Mouse (Mus musculus): ENCODE measurements around the gene Mkrn2. TPM values are rescaled to one million over a fixed set of nuclear protein-coding genes. Genes with fewer than 3 reads are reported as not detected.
A peak's percentile ranks its signal among the peaks of the same experiment; 100 is the strongest.

Gene Mkrn2
- total and polyA plus RNA-seq, 2 experiments from 2014 or later: 19.1 to 34.4 TPM

GRCm38 (mm10) chr6:115613793-115614192 lies 12.1 kb downstream of the Mkrn2 start:
- no peak for ATAC-seq (ENCODE audit: low FRiP score)
- no peak overlapping the region for H3K4me3 ChIP-seq (ENCODE audit: low read depth, low read length)
- peaks cover 59% of the 10 kb centered on the region for H3K36me3 ChIP-seq (ENCODE audit: insufficient read depth, low read length)
- H3K4me1 ChIP-seq (ENCODE audit: insufficient read depth, low read length): no peaks in the 10 kb centered on the region
- no peak for TF ChIP-seq CTCF (IDR thresholded peaks at IDR 0.05)
- H3K4me2 ChIP-seq (ENCODE audit: low read depth, low read length, poor library complexity, severe bottlenecking): no peak overlapping the region
- no peak overlapping the region for H3K27ac ChIP-seq (ENCODE audit: low read depth, low read length)
- H3K27me3 ChIP-seq (ENCODE audit: insufficient read depth, low read length): no peaks in the 10 kb centered on the region
- no peak for DNase-seq (ENCODE audit: low spot score)
- no peaks in the 10 kb centered on the region for H3K9me3 ChIP-seq (ENCODE audit: low read length)
- no peak overlapping the region for H3K9ac ChIP-seq (replicated peaks; ENCODE audit: low read length, poor library complexity, severe bottlenecking)

- no peaks in the 10 kb centered on the region for H3K9me3 ChIP-seq (ENCODE audit: low read length)
- peak; percentile 9; the same call in 1 of the 2 replicates for TF ChIP-seq CTCF (IDR thresholded peaks at IDR 0.05)
- 84% methylated on average over 3 of the region's 3 CpGs for WGBS
- no peak overlapping the region for H3K4me3 ChIP-seq (ENCODE audit: low read depth, low read length)
- no peak overlapping the region for H3K4me2 ChIP-seq (ENCODE audit: low read depth, low read length, poor library complexity, severe bottlenecking)
- H3K4me1 ChIP-seq (ENCODE audit: insufficient read depth, low read length): no peaks in the 10 kb centered on the region
- H3K36me3 ChIP-seq (ENCODE audit: insufficient read depth, low read length): peaks cover 68% of the 10 kb centered on the region
- no peaks in the 10 kb centered on the region for H3K27me3 ChIP-seq (ENCODE audit: insufficient read depth, low read length)
- DNase-seq (ENCODE audit: low spot score) (no peak), ATAC-seq (ENCODE audit: low FRiP score) (no peak)
- no peak overlapping the region for H3K27ac ChIP-seq (ENCODE audit: low read depth, low read length)
- no peak overlapping the region for H3K9ac ChIP-seq (replicated peaks; ENCODE audit: low read length, poor library complexity, severe bottlenecking)
Measured at GRCm38 (mm10) chr6:115615983-115616382, 14.3 kb downstream of the Mkrn2 start.

DNA sequence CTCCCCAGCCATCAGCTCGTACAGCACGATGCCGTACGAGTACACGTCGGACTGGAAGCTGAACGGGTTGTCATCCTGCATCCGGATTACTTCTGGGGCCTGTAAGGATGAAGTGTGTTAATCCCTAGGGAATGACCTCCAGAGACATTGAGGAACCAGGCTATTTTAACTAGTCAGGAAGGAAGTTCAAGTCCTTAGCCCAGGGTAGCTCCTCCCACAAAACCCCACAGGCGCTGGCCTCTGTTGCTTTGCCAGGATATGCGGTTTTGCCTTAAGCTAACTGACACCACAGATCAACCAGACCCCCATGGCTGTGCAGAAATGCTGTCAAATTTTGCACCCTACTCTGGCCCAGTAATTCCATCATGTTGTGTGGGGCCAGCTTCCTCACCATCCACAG lies 18.1 kb downstream of the Mkrn2 start:
- ATAC-seq (ENCODE audit: low FRiP score): no peak
- Histone ChIP-seq H3K4me3 (ENCODE audit: low read depth, low read length) (no peak overlapping the region), H3K27ac (ENCODE audit: low read depth, low read length) (no peak overlapping the region), H3K9me3 (ENCODE audit: low read length) (no peaks in the 10 kb centered on the region), H3K4me1 (ENCODE audit: insufficient read depth, low read length) (no peaks in the 10 kb centered on the region), H3K9ac (replicated peaks; ENCODE audit: low read length, poor library complexity, severe bottlenecking) (no peak overlapping the region), H3K36me3 (ENCODE audit: insufficient read depth, low read length) (peaks cover 77% of the 10 kb centered on the region), H3K4me2 (ENCODE audit: low read depth, low read length, poor library complexity, severe bottlenecking) (no peak overlapping the region), H3K27me3 (ENCODE audit: insufficient read depth, low read length) (no peaks in the 10 kb centered on the region)
- no peak for TF ChIP-seq CTCF (IDR thresholded peaks at IDR 0.05)
- 88% methylated on average over 10 of the region's 10 CpGs for WGBS
- DNase-seq (ENCODE audit: low spot score): no peak

- WGBS: 98% methylated on average over 1 of the region's 1 CpGs
- ATAC-seq (ENCODE audit: low FRiP score): no peak
- H3K27ac ChIP-seq (ENCODE audit: low read depth, low read length): no peak overlapping the region
Measured at GRCm38 (mm10) chr6:115620942-115621341, 19.2 kb downstream of the Mkrn2 start.

DNA sequence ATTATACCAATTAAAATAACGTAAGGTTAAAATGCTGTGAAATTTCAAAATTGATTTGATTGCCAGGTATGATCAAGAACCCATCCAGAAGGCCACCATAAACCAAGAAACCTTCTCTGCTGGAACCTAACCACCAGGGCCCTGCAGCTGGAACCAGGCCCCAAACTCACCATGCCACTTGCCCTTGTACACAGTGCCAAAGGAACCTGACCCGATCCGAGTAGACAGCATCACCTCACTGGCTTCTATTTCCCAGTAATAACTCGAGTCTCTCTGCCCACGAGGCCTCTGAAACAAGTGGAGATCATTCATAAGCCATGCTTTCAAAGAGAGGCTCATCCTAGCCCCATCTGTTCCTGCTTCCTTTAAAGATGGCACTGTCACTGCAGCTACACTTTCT lies 24.4 kb downstream of the Mkrn2 start:
- DNase-seq (ENCODE audit: low spot score) (no peak), ATAC-seq (ENCODE audit: low FRiP score) (no peak)
- Histone ChIP-seq H3K4me2 (ENCODE audit: low read depth, low read length, poor library complexity, severe bottlenecking) (no peak overlapping the region), H3K9ac (replicated peaks; ENCODE audit: low read length, poor library complexity, severe bottlenecking) (no peak overlapping the region), H3K27me3 (ENCODE audit: insufficient read depth, low read length) (no peaks in the 10 kb centered on the region), H3K36me3 (ENCODE audit: insufficient read depth, low read length) (peaks cover 61% of the 10 kb centered on the region), H3K9me3 (ENCODE audit: low read length) (no peaks in the 10 kb centered on the region), H3K27ac (ENCODE audit: low read depth, low read length) (no peak overlapping the region), H3K4me1 (ENCODE audit: insufficient read depth, low read length) (no peaks in the 10 kb centered on the region), H3K4me3 (ENCODE audit: low read depth, low read length) (no peak overlapping the region)
- WGBS: 92% methylated on average over 5 of the region's 5 CpGs
- TF ChIP-seq CTCF (IDR thresholded peaks at IDR 0.05): no peak

More at GRCm38 (mm10) chr6:115620942-115621341, 19.2 kb downstream of the Mkrn2 start:
- no peak for TF ChIP-seq CTCF (IDR thresholded peaks at IDR 0.05)
- Histone ChIP-seq H3K27me3 (ENCODE audit: insufficient read depth, low read length) (no peaks in the 10 kb centered on the region), H3K4me2 (ENCODE audit: low read depth, low read length, poor library complexity, severe bottlenecking) (no peak overlapping the region), H3K4me3 (ENCODE audit: low read depth, low read length) (no peak overlapping the region), H3K9me3 (ENCODE audit: low read length) (no peaks in the 10 kb centered on the region), H3K4me1 (ENCODE audit: insufficient read depth, low read length) (no peaks in the 10 kb centered on the region), H3K36me3 (ENCODE audit: insufficient read depth, low read length) (peaks cover 86% of the 10 kb centered on the region), H3K9ac (replicated peaks; ENCODE audit: low read length, poor library complexity, severe bottlenecking) (no peak overlapping the region)
- no peak for DNase-seq (ENCODE audit: low spot score)

GRCm38 (mm10) chr6:115631056-115631795 lies 29.5 kb downstream of the Mkrn2 start:
- Histone ChIP-seq H3K27ac (ENCODE audit: low read depth, low read length) (no peak overlapping the region), H3K4me2 (ENCODE audit: low read depth, low read length, poor library complexity, severe bottlenecking) (no peak overlapping the region), H3K36me3 (ENCODE audit: insufficient read depth, low read length) (peaks cover 50% of the 10 kb centered on the region), H3K4me3 (ENCODE audit: low read depth, low read length) (no peak overlapping the region), H3K9ac (replicated peaks; ENCODE audit: low read length, poor library complexity, severe bottlenecking) (no peak overlapping the region), H3K4me1 (ENCODE audit: insufficient read depth, low read length) (no peaks in the 10 kb centered on the region), H3K9me3 (ENCODE audit: low read length) (no peaks in the 10 kb centered on the region), H3K27me3 (ENCODE audit: insufficient read depth, low read length) (no peaks in the 10 kb centered on the region)
- no peak for DNase-seq (ENCODE audit: low spot score)
- no peak for TF ChIP-seq CTCF (IDR thresholded peaks at IDR 0.05)
- no peak for ATAC-seq (ENCODE audit: low FRiP score)
- 84% methylated on average over 3 of the region's 3 CpGs for WGBS

Data from midbrain, postnatal 0 days (tissue).